Mouse (Mus musculus) spleen, adult 2 months (tissue): ENCODE data around the gene Duoxa2. TPM values are rescaled to one million over a fixed set of nuclear protein-coding genes. Genes with fewer than 3 reads are reported as not detected.

Experiments used
- DNase-seq, 2 experiments: peaks; one replicate each; pipeline versions ENCODE4 v3.0.0 to v3.0.0-alpha.2; 2012 to 2021; ENCODE audit warnings: low spot score in 2 of 2, low read depth in 1 of 2
- H3K27ac ChIP-seq: fragments of 200-500 bp; 2 replicates; pipeline ENCODE4 v1.5.1; 2012; ENCODE audit warnings: low read length, inconsistent platforms; ENCODE audit not compliant: insufficient read depth
- H3K27me3 ChIP-seq: fragments of 200-500 bp; 2 replicates; pipeline ENCODE4 v1.6.1; 2012; ENCODE audit warnings: mild to moderate bottlenecking, moderate library complexity, low read length, inconsistent platforms; ENCODE audit not compliant: control insufficient read depth, insufficient read depth
- H3K36me3 ChIP-seq: fragments of 200-500 bp; 2 replicates; pipeline ENCODE4 v1.6.1; 2012; ENCODE audit warnings: mild to moderate bottlenecking, low read length, inconsistent platforms; ENCODE audit not compliant: control insufficient read depth, insufficient read depth
- H3K4me1 ChIP-seq: fragments of 200-500 bp; 2 replicates; pipeline ENCODE4 v1.6.1; 2011; ENCODE audit warnings: inconsistent platforms; ENCODE audit not compliant: control insufficient read depth, insufficient read depth, insufficient read length
- H3K4me3 ChIP-seq: fragments of 200-500 bp; 2 replicates; pipeline ENCODE4 v1.5.1; 2011; ENCODE audit warnings: mild to moderate bottlenecking, inconsistent platforms; ENCODE audit not compliant: insufficient read depth, insufficient read length; ENCODE audit errors: extremely low read depth
- CTCF ChIP-seq: fragments of 200-500 bp; IDR thresholded peaks from 2 replicates; pipeline ENCODE4 v1.5.1; 2011; ENCODE audit warnings: mild to moderate bottlenecking, inconsistent platforms; ENCODE audit not compliant: insufficient read depth, insufficient read length, insufficient replicate concordance; ENCODE audit errors: extremely low read depth
- POLR2A ChIP-seq: fragments of 200-500 bp; IDR thresholded peaks from 2 replicates; pipeline ENCODE4 v1.6.1; 2011; ENCODE audit warnings: low read depth, low read length, inconsistent platforms
- whole genome bisulfite sequencing: fragments of 180-500 bp; shearing (Covaris S2); methylation state at CpG from one replicate; pipeline ENCODE4 v1.1.7; 2018; 5-methylcytosine and 5-hydroxymethylcytosine counted together
- polyA plus RNA-seq: library from polyadenylated mRNA; depleted of rRNA; stranded (reverse); fragments of >200 nt; gene quantifications from 2 replicates; pipeline ENCODE4 v1.2.3, GENCODE M21; 2012

Duoxa2 gene
- polyA plus RNA-seq, 1 experiment, result not detected

- no peak for DNase-seq
- Histone ChIP-seq H3K27me3 (peaks cover 6% of the 10 kb centered on the region), H3K27ac (no peak overlapping the region), H3K4me3 (no peak overlapping the region), H3K4me1 (peaks cover 3% of the 10 kb centered on the region; the same call in 1 of the 2 replicates), H3K36me3 (no peaks in the 10 kb centered on the region)
- WGBS, result 38% methylated on average over 3 of the region's 3 CpGs
- TF ChIP-seq CTCF, result no peak
- TF ChIP-seq POLR2A, result no peak
Measured at GRCm38 (mm10) chr2:122309647-122310046, 10.9 kb downstream of the Duoxa2 start.

- H3K36me3 ChIP-seq, result no peaks in the 10 kb centered on the region
- H3K27me3 ChIP-seq, result peaks cover 6% of the 10 kb centered on the region
- H3K27ac ChIP-seq, result no peak overlapping the region
- H3K4me1 ChIP-seq, result peaks cover 3% of the 10 kb centered on the region; the same call in 1 of the 2 replicates
- TF ChIP-seq POLR2A (no peak), CTCF (no peak)
- H3K4me3 ChIP-seq, result no peak overlapping the region
- DNase-seq, result no peak
- 81% methylated on average over 2 of the region's 2 CpGs for WGBS
Measured at GRCm38 (mm10) chr2:122311561-122311960, 12.9 kb downstream of the Duoxa2 start.

DNA sequence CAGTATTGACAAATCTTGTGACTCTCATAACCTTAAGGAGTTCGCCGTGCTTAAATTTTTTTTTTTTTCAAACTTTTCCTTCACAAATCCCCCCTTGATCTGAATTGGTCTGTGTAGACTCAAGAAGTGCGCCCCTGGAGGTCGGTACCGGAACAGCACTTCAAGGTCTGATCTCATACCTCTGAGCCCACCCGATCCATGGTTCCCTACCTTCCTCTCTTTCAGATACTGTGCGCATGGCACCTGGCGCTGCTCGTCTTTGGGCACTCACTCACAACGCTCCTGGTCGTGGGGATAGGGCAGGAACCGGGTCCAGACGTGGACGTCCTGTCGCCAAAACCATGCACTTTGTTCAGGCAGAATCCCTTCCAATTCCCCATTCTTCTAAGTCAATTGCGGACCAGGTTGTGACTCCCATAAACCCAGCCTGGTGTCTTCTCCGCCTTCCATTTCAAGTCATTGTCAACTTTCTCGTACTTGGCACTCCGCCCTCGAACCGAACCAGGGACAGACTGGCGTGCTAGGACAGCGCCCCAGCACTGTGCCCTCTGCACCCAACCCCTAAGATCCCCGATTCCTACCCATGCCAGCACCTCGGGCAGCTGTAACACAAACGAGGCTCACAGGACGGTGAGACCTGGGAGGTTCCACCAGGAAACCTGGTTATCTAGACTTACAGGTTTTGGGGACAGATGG is 14.2 kb downstream of the Duoxa2 start:
- peak; percentile 72; the same call in 1 of the 2 replicates for TF ChIP-seq CTCF
- TF ChIP-seq POLR2A, result no peak
- Histone ChIP-seq H3K4me3 (no peak overlapping the region), H3K27me3 (peaks cover 6% of the 10 kb centered on the region), H3K27ac (no peak overlapping the region), H3K4me1 (peaks cover 3% of the 10 kb centered on the region; the same call in 1 of the 2 replicates), H3K36me3 (no peaks in the 10 kb centered on the region)
- WGBS, result 7% methylated on average over 27 of the region's 27 CpGs
- peak; percentile 26 to 54 for DNase-seq

GRCm38 (mm10) chr2:122313536-122313935 is 14.8 kb downstream of the Duoxa2 start, which contains the start of gene Duoxa1:
Gene Duoxa1 (minus strand): TSS chr2:122313730.
- Histone ChIP-seq H3K4me3 (no peak within 1 kb of the TSS), H3K27me3 (peaks cover 6% of the 10 kb centered on the region), H3K4me1 (peaks cover 3% of the 10 kb centered on the region; the same call in 1 of the 2 replicates), H3K36me3 (no peaks in the 10 kb centered on the region), H3K27ac (no peak within 1 kb of the TSS)
- TF ChIP-seq CTCF (no peak), POLR2A (no peak)
- no peak for DNase-seq
- 10% methylated on average over 24 of the region's 24 CpGs for WGBS

DNA sequence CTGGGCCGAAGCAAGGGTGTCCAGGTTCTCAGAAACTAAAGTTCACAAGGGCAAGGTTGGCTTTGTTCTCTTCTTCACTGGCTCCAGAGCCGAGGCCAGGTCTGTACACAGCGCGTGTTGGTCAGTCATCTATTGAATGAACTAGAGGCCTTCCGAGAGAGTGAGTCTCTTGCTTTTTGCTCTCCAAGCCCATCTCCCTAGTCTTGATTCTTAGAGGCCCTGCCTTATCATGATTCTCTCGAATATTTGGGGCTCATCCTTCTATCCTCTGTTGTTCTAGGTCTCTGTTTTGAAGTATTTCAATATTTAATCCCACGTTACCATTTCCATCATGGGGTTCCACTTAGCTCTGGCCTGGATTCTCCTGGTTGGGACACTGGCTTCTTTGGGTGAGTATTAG is 16.7 kb downstream of the Duoxa2 start, which contains the start of gene Duox1:
Gene Duox1, plus strand, starts transcription at position 301 of the 400 bp plus-strand sequence.
- Histone ChIP-seq H3K4me3 (no peak within 1 kb of the TSS), H3K4me1 (peaks cover 3% of the 10 kb centered on the region; the same call in 1 of the 2 replicates), H3K27me3 (peaks cover 6% of the 10 kb centered on the region), H3K36me3 (no peaks in the 10 kb centered on the region), H3K27ac (no peak within 1 kb of the TSS)
- TF ChIP-seq CTCF (no peak), POLR2A (no peak)
- WGBS, result 87% methylated on average over 7 of the region's 7 CpGs
- DNase-seq, result no peak

GRCm38 (mm10) chr2:122317384-122317783 is 18.7 kb downstream of the Duoxa2 start:
- TF ChIP-seq POLR2A (no peak), CTCF (no peak)
- H3K4me3 ChIP-seq, result no peak overlapping the region
- peaks cover 3% of the 10 kb centered on the region; the same call in 1 of the 2 replicates for H3K4me1 ChIP-seq
- 78% methylated on average over 4 of the region's 4 CpGs for WGBS
- no peak overlapping the region for H3K27ac ChIP-seq
- no peak for DNase-seq
- H3K36me3 ChIP-seq, result no peaks in the 10 kb centered on the region
- H3K27me3 ChIP-seq, result peaks cover 6% of the 10 kb centered on the region

DNA sequence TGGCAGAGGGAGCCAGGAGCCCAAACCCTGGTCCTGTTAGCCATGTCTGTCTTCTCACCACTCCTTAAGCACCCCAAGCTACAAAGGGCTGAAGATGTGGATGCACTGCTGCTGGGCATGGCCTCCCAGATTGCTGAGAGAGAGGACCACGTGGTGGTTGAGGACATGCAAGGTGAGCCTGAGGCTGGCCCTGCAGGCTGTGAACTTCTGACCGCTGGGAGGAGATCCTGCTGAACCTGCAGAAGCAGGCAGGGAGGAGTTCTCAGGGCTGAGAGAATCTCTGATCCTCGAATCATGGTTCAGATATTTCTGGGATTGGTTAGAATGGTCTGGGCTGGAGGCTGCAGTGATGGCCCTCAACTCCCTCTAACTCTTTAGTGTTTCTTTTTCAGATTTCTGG is 25.3 kb downstream of the Duoxa2 start:
- WGBS, result 77% methylated on average over 3 of the region's 3 CpGs
- no peak for DNase-seq

More for the DNA sequence above, 25.3 kb downstream of the Duoxa2 start:
- no peaks in the 10 kb centered on the region for H3K36me3 ChIP-seq
- H3K4me3 ChIP-seq, result no peak overlapping the region
- H3K27ac ChIP-seq, result no peak overlapping the region
- TF ChIP-seq POLR2A, result no peak
- no peak for TF ChIP-seq CTCF
- H3K27me3 ChIP-seq, result no peaks in the 10 kb centered on the region
- no peaks in the 10 kb centered on the region for H3K4me1 ChIP-seq
